Mouse (Mus musculus): ENCODE measurements at regions not wholly inside any gene's neighbourhood (a gene's known extent, or its start where the extent isn't known, plus 50 kb on each side); places are given as distances from the start of the nearest gene placed in this dataset.

DNA sequence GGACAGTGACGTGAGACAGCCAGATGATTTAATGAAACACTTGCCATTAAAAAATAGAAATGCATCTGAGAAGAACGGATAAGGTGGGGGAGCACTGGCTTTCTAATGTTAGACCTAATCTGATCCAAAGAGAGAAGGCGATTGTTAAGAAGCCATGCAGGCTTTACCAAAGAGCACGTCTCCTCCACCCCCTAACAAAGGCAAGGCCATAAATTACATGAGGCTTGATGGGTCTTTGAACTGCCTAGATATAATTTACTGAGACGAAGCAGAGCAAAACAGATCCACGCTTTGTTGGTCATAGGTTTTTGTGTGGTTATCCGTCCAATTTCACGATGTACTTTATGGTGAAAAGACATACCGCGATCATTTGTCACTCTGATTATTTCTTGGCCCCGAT is 84.4 kb downstream of the Tspan8 start:
- intact Hi-C loops (cut with DNase I), result no loop called here
- no peak for DNase-seq (ENCODE audit: low spot score in 2 of 2)

DNA sequence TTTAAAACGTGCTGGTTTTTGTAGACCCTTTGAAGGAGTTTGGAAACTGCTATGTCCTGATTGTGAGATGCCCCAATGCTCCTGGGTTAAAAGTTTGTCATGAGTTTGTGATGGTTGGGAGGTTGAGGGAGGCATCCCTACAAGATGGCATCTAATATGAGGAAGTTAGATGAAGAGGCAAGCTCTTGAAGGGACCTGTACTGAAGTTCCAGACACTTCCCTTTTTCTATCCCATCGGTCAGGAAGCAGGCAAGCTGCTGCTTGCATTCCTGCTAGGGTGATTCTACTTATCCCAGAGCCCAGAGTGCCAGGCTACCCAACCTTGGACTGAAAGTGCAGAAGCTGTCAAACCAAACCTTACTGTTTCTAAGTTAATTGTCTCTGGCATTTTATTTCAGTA is 86.4 kb downstream of the Tspan8 start:
- intact Hi-C loops (cut with DNase I), result no loop called here
- no peak for DNase-seq (ENCODE audit: low spot score in 2 of 2)

DNA sequence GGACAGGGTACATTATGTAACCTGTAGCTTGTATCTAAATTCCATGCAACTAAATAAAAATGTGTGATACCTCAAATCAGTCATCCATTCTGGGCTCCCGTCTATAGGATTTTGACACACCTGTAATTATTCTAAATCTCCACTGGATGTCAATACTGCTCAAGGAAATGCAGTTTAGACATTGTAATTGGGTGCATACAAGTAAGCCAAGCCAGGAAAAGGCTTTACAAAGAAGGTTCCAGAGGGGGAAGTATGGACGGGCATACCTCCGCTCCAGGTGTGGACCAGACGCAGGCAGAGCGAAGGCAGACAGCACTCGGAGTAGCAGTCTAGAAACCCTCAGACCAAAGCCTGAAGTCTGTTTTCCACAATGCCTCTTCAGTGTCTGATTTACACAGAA is 97.0 kb upstream of the Ptprr start:
- intact Hi-C loops (cut with DNase I), result loop anchor here (2.0 to 5.0 kb wide), 2 partner anchors 276 to 396 kb away; no protein-coding TSS in a partner anchor

More for the DNA sequence above, 97.0 kb upstream of the Ptprr start:
- no peak for DNase-seq (ENCODE audit: low spot score in 2 of 2)
